Mouse (Mus musculus) lung, embryonic 16.5 days (tissue): ENCODE measurements around the gene Fgfr2. TPM values are rescaled to one million over a fixed set of nuclear protein-coding genes. Genes with fewer than 3 reads are reported as not detected.

Source experiments
- ATAC-seq: fragments of 200-750 bp; cut with Nextera tagmentation; 2 replicates; pipeline ENCODE4 v1.8.0; 2017; ENCODE audit warnings: low read depth, mild to moderate bottlenecking, moderate library complexity
- H3K27ac ChIP-seq: fragments of 300-500 bp; sonication (generic); 2 replicates; pipeline ENCODE4 v1.5.1; 2014; ENCODE audit warnings: mild to moderate bottlenecking, control low read depth, low read length
- H3K27me3 ChIP-seq: fragments of 300-500 bp; sonication (generic); 2 replicates; pipeline ENCODE4 v1.6.1; 2014; ENCODE audit warnings: low read depth, low read length, mixed read lengths; ENCODE audit not compliant: control insufficient read depth, insufficient read depth
- H3K36me3 ChIP-seq: fragments of 300-500 bp; sonication (generic); 2 replicates; pipeline ENCODE4 v1.6.1; 2014; ENCODE audit warnings: low read length; ENCODE audit not compliant: control insufficient read depth, insufficient read depth
- H3K4me1 ChIP-seq: fragments of 300-500 bp; sonication (generic); replicated peaks from 2 replicates; pipeline ENCODE4 v1.6.1; 2014; ENCODE audit warnings: low read length, mixed read lengths; ENCODE audit not compliant: control insufficient read depth, insufficient read depth
- H3K4me2 ChIP-seq: fragments of 300-500 bp; sonication (generic); 2 replicates; pipeline ENCODE4 v1.6.1; 2014; ENCODE audit warnings: low read depth, low read length, control low read depth
- H3K4me3 ChIP-seq: fragments of 300-500 bp; sonication (generic); 2 replicates; pipeline ENCODE4 v1.5.1; 2014; ENCODE audit warnings: mild to moderate bottlenecking, low read length, control low read depth
- H3K9ac ChIP-seq: fragments of 300-500 bp; sonication (generic); 2 replicates; pipeline ENCODE4 v1.6.1; 2014; ENCODE audit warnings: low read length, control low read depth
- H3K9me3 ChIP-seq: fragments of 300-500 bp; sonication (generic); 2 replicates; pipeline ENCODE4 v1.6.1; 2016; ENCODE audit warnings: low read length; ENCODE audit not compliant: control insufficient read depth
- WGBS: fragments of 180-500 bp; shearing (Covaris S2); extraction: QIAGEN DNeasy Blood & Tissue Kit; methylation state at CpG from one replicate; pipeline ENCODE4 v1.1.7; 2014; 5-methylcytosine and 5-hydroxymethylcytosine counted together
- polyA plus RNA-seq: library from polyadenylated mRNA; unstranded; fragments of >200 nt; fragmentation: Nextera tagmentation; extraction: Ambion mirVana; gene quantifications from 2 replicates; pipeline ENCODE4 v1.2.1, GENCODE M21; 2015

Fgfr2 gene
- polyA plus RNA-seq, 1 experiment from 2014 or later: 175 TPM

DNA sequence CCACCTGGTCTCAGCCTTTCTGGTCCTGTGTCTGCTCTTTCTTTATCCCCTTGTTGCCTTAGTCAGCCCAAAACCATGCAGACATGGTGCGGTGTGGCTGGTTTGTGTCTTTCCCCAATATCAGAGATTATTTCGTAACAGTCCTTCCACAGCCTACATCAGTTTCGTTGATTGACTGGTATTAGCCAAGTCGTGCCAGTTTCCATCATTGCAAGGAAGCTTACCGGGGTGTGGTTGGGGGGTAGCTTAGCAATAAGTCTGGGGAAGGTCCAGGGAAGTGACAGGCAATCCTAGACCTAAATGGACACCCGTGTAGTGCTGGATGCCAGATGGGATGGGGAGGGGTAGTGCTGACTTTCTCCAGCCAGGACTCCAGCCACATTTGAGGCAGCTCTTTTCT is 1097.6 kb downstream of the Fgfr2 start:
- ATAC-seq: no peak
- H3K27me3 ChIP-seq: no peaks in the 10 kb centered on the region
- no peaks in the 10 kb centered on the region for H3K9me3 ChIP-seq
- H3K36me3 ChIP-seq: no peaks in the 10 kb centered on the region
- H3K4me1 ChIP-seq: no peaks in the 10 kb centered on the region
- H3K4me3 ChIP-seq: no peak overlapping the region
- H3K4me2 ChIP-seq: no peak overlapping the region
- no peak overlapping the region for H3K9ac ChIP-seq
- 67% methylated on average over 6 of the region's 6 CpGs for WGBS
- no peak overlapping the region for H3K27ac ChIP-seq

DNA sequence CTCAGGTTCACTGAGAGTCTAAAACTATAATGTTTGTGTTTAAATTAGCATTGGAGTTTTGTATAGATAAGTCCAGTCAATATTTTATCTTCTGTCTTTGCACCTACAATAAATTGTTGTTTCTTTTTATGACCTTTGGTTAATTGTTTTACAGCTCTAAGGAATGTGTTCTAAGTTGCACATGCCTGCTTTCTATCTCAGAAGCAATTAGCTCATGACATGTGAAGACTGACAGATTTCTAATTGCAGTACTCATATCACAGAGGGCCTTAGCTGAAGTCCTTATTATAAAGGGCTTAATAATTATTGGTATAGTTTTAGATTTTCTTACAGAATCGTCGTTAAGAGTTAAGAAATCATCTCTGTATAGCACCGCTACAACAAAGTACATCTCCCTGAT is 1107.2 kb downstream of the Fgfr2 start:
- H3K4me3 ChIP-seq: no peak overlapping the region
- no peaks in the 10 kb centered on the region for H3K27me3 ChIP-seq
- 73% methylated on average over 3 of the region's 3 CpGs for WGBS
- ATAC-seq: no peak
- H3K9ac ChIP-seq: no peak overlapping the region
- H3K4me2 ChIP-seq: no peak overlapping the region
- H3K4me1 ChIP-seq: no peaks in the 10 kb centered on the region
- H3K9me3 ChIP-seq: no peaks in the 10 kb centered on the region
- no peak overlapping the region for H3K27ac ChIP-seq
- no peaks in the 10 kb centered on the region for H3K36me3 ChIP-seq

GRCm38 (mm10) chr7:132015193-132015592 is 1108.0 kb downstream of the Fgfr2 start:
- Histone ChIP-seq H3K36me3 (no peaks in the 10 kb centered on the region), H3K9me3 (no peaks in the 10 kb centered on the region), H3K27ac (no peak overlapping the region), H3K4me2 (no peak overlapping the region), H3K4me3 (no peak overlapping the region), H3K4me1 (no peaks in the 10 kb centered on the region), H3K27me3 (no peaks in the 10 kb centered on the region), H3K9ac (no peak overlapping the region)
- no peak for ATAC-seq
- 9% methylated on average over 3 of the region's 3 CpGs for WGBS

- WGBS: 71% methylated on average over 5 of the region's 5 CpGs
- Histone ChIP-seq H3K4me1 (no peaks in the 10 kb centered on the region; the same call in 1 of the 2 replicates), H3K4me2 (no peak overlapping the region), H3K4me3 (no peak overlapping the region), H3K27ac (no peak overlapping the region), H3K9me3 (no peaks in the 10 kb centered on the region), H3K9ac (no peak overlapping the region), H3K36me3 (no peaks in the 10 kb centered on the region), H3K27me3 (no peaks in the 10 kb centered on the region)
- no peak for ATAC-seq
Observed at GRCm38 (mm10) chr7:132013970-132014369, 1109.2 kb downstream of the Fgfr2 start.

GRCm38 (mm10) chr7:132012969-132013679 is 1110.0 kb downstream of the Fgfr2 start:
- H3K27ac ChIP-seq: no peak overlapping the region

DNA sequence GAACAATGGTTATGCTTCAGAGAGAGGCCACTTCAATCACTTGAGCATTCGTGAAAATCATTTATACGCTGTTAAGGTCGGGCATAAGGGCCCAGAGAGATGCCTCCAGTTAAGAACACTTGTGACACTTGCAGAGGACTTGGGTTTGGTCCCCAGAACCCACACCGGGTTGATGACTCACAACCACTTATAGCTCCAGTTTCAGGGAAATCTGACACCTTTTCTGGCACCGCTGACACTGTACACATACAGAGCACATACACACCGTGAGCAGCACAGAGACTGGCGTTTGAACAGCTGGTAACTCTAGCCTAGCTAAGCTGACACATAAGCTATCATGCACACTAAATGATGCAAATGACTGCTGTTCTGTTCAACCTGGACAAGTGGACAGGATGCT is 1114.1 kb downstream of the Fgfr2 start:
- H3K9ac ChIP-seq: no peak overlapping the region
- peak; percentile 71; the same call in 1 of the 2 replicates for ATAC-seq
- no peaks in the 10 kb centered on the region; the same call in 1 of the 2 replicates for H3K4me1 ChIP-seq
- H3K4me3 ChIP-seq: no peak overlapping the region
- H3K27me3 ChIP-seq: no peaks in the 10 kb centered on the region
- H3K36me3 ChIP-seq: no peaks in the 10 kb centered on the region
- no peaks in the 10 kb centered on the region for H3K9me3 ChIP-seq
- no peak overlapping the region for H3K27ac ChIP-seq
- no peak overlapping the region for H3K4me2 ChIP-seq
- WGBS: 55% methylated on average over 7 of the region's 7 CpGs

More at GRCm38 (mm10) chr7:132012969-132013679, 1110.0 kb downstream of the Fgfr2 start:
- 29% methylated on average over 1 of the region's 1 CpGs for WGBS
- Histone ChIP-seq H3K4me3 (no peak overlapping the region), H3K36me3 (no peaks in the 10 kb centered on the region), H3K9me3 (no peaks in the 10 kb centered on the region), H3K4me2 (no peak overlapping the region), H3K4me1 (no peaks in the 10 kb centered on the region; the same call in 1 of the 2 replicates), H3K27me3 (no peaks in the 10 kb centered on the region), H3K9ac (no peak overlapping the region)
- ATAC-seq: no peak

- Histone ChIP-seq H3K4me1 (no peaks in the 10 kb centered on the region; the same call in 1 of the 2 replicates), H3K27me3 (no peaks in the 10 kb centered on the region), H3K9me3 (no peaks in the 10 kb centered on the region), H3K9ac (no peak overlapping the region), H3K4me2 (no peak overlapping the region), H3K4me3 (no peak overlapping the region), H3K36me3 (no peaks in the 10 kb centered on the region), H3K27ac (no peak overlapping the region)
- 78% methylated on average over 14 of the region's 14 CpGs for WGBS
- ATAC-seq: no peak
Observed at GRCm38 (mm10) chr7:132005996-132006696, 1117.0 kb downstream of the Fgfr2 start.

- no peaks in the 10 kb centered on the region for H3K36me3 ChIP-seq
- no peaks in the 10 kb centered on the region for H3K27me3 ChIP-seq
- 62% methylated on average over 3 of the region's 3 CpGs for WGBS
- H3K4me2 ChIP-seq: no peak overlapping the region
- H3K9ac ChIP-seq: no peak overlapping the region
- H3K27ac ChIP-seq: no peak overlapping the region
- no peaks in the 10 kb centered on the region for H3K4me1 ChIP-seq
- no peaks in the 10 kb centered on the region for H3K9me3 ChIP-seq
- H3K4me3 ChIP-seq: no peak overlapping the region
- no peak for ATAC-seq
Observed at GRCm38 (mm10) chr7:131992873-131993272, 1130.3 kb downstream of the Fgfr2 start.

GRCm38 (mm10) chr7:131992226-131992625 is 1130.9 kb downstream of the Fgfr2 start:
- no peaks in the 10 kb centered on the region for H3K9me3 ChIP-seq
- no peak overlapping the region for H3K4me3 ChIP-seq
- no peaks in the 10 kb centered on the region for H3K27me3 ChIP-seq
- ATAC-seq: no peak
- H3K9ac ChIP-seq: no peak overlapping the region
- no peak overlapping the region for H3K4me2 ChIP-seq
- H3K27ac ChIP-seq: no peak overlapping the region
- no peaks in the 10 kb centered on the region for H3K4me1 ChIP-seq
- WGBS: 39% methylated on average over 1 of the region's 1 CpGs
- no peaks in the 10 kb centered on the region for H3K36me3 ChIP-seq
